Mouse (Mus musculus) kidney, adult 2 months (tissue): ENCODE measurements around the gene Frmd4b.

Experiments
- CTCF ChIP-seq: fragments of 200-500 bp; conservative IDR thresholded peaks from 2 replicates; pipeline ENCODE4 v1.5.1; 2011; ENCODE audit warnings: low read depth, mild to moderate bottlenecking, control low read depth, low read length, moderate library complexity, mixed read lengths; ENCODE audit not compliant: insufficient read depth, insufficient read length
- POLR2A ChIP-seq: fragments of 200-500 bp; IDR thresholded peaks from one replicate; pipeline ENCODE4 v1.6.1; 2011; ENCODE audit warnings: low read depth, low read length, control low read depth

DNA sequence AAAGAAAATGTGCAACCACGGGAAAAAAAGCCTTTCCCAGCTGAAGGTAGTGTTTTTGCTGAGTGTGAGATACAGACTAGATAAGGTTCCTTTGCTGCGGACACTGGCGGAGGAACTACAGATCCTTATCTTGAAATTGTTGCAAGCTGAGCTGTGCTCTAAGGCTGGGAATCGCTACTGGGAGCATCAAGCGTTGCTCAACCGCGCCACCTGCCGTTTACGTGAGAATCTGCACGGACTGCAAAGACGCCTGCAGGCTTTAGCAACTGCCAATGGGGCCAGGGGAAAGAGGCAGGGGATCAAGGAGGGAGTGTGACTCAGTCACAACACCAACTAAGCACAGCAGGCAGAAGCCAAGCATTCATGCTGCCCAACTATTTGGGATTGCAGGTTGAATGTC, 94.2 kb downstream of the Frmd4b start:
- TF ChIP-seq POLR2A (no peak), CTCF (peak; percentile 96)
